Mouse (Mus musculus): ENCODE measurements around the gene Asb14. TPM values are rescaled to one million over a fixed set of nuclear protein-coding genes. Genes with fewer than 3 reads are reported as not detected.

The Asb14 gene
- not detected in 2 replicates for polyA plus RNA-seq (2012)

DNA sequence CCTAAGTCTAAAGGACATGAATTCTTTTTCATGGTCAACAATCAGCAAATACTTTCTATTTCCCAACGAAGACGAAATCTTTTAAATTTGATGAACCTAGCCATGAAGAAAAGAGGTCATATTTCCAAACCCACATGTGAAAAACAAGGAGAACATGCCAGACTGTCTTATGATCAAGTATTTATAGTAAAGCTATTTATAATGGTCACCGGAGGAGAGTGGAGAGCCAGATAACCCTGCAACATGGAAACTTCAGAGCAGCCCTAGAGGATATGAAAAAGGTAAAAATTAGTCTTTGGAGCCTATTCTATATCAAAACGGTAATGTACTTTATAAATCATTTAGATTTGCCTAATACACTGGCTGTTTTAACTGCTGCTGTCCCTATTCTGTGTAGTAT lies at the start of gene Asb14:
Gene Asb14, plus strand, starts transcription at position 166 of the 400 bp plus-strand sequence.

Other genes starting within 250 kb of the Asb14 start
- gene Pde12, start 224.7 kb upstream of the Asb14 start, polyA plus RNA-seq (2012) = 10.2 and 10.6 TPM in 2 replicates
- 0.02 and 0.03 TPM in 2 replicates for gene Dnah12, start 201.3 kb upstream of the Asb14 start, polyA plus RNA-seq (2012)
- gene Appl1, start 76.7 kb downstream of the Asb14 start, polyA plus RNA-seq (2012) = 1.6 and 2.2 TPM in 2 replicates
- gene Hesx1, start 99.9 kb downstream of the Asb14 start, polyA plus RNA-seq (2012) = 0.07 and 0.21 TPM in 2 replicates
- 0.01 TPM in 1 of 2 replicates, not detected in the other for gene Il17rd, start 144.4 kb downstream of the Asb14 start, polyA plus RNA-seq (2012)
- gene Arhgef3, start 220.3 kb downstream of the Asb14 start, polyA plus RNA-seq (2012) = 10.4 and 11.8 TPM in 2 replicates